Mouse (Mus musculus): Measurements from ENCODE around the gene Vgll3. TPM values are rescaled to one million over a fixed set of nuclear protein-coding genes. Genes with fewer than 3 reads are reported as not detected.

Vgll3 gene
- polyA plus RNA-seq (2017; shearing (Covaris generic)): not detected

GRCm38 (mm10) chr16:65814918-65815881 is at the start of gene Vgll3:
Gene Vgll3 (plus strand): TSS chr16:65815257.

All from inflammation-experienced regulatory T-cells, adult 16 weeks (primary cell).